Mouse (Mus musculus): Measurements from ENCODE around the gene Tnnc1.

The Tnnc1 gene

DNA sequence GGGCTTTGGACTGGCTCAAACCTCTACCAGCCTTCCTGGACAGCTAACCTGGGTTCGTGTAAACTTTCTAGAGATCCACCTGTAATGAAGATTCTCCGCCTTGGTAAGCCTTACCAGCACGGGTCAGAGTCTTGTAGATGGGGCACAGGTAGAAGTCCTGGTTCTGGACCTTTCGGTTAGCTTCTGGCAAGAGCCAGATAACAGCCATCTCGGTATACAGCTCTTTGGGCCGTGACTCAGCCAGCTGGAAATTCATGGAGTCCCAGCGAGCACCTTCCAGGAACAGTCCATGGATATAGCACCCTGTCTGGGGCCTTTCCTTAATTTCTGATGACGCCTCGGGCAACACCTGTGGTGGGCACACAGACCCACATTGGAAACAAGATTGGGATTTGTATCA is 52.8 kb downstream of the Tnnc1 start:
- no peak for DNase-seq

Measured in lung, adult 18-20 months (tissue).